Mouse (Mus musculus) left cerebral cortex, adult 2 months (tissue): ENCODE results near the gene Rilpl1. TPM values are rescaled to one million over a fixed set of nuclear protein-coding genes. Genes with fewer than 3 reads are reported as not detected.
A peak's percentile ranks its signal among the peaks of the same experiment; 100 is the strongest.

Experiments used
- DNase-seq, 2 experiments: peaks; one replicate each; pipeline ENCODE4 v3.0.0; 2021 to 2022; ENCODE audit warnings: low spot score in 2 of 2, mixed read lengths in 1 of 2; ENCODE audit errors: extremely low spot score in 1 of 2
- H3K27ac ChIP-seq: fragments of 200-600 bp; 2 replicates; pipeline ENCODE4 v1.8.1; 2022
- H3K4me3 ChIP-seq: fragments of 200-600 bp; 2 replicates; pipeline ENCODE4 v1.8.1; 2022
- CTCF ChIP-seq: fragments of 200-600 bp; IDR thresholded peaks from 2 replicates; pipeline ENCODE4 v1.8.1; 2022; ENCODE audit warnings: antibody characterized with exemption, mild to moderate bottlenecking, moderate library complexity
- intact Hi-C: fragments of 180-260 bp; cut with DNase I; formaldehyde crosslinking; loops from one replicate; pipeline ENCODE4 v1.15.1; 2025
- total RNA-seq, 2 experiments: library from RNA; stranded (reverse); gene quantifications; 2 replicates each; pipeline ENCODE4 v1.2.3; 2021

Rilpl1 gene
- total RNA-seq, 2 experiments from 2014 or later = 84.6 to 84.8 TPM

GRCm38 (mm10) chr5:124445621-124446293 is 85.4 kb downstream of the Rilpl1 start:
- intact Hi-C loops = loop anchor here (5.0 kb wide), 1 partner anchor 37 kb away; the partner anchor contains the start of gene Snrnp35
- no peak for DNase-seq
- H3K4me3 ChIP-seq = peak overlapping the region; percentile 75
- H3K27ac ChIP-seq = peak overlapping the region; percentile 76
- TF ChIP-seq CTCF = no peak

GRCm38 (mm10) chr5:124444661-124445561 is 86.3 kb downstream of the Rilpl1 start:
- Histone ChIP-seq H3K4me3 (peak overlapping the region; percentile 74), H3K27ac (peak overlapping the region; percentile 93)
- peak; percentile 82 for DNase-seq
- intact Hi-C loops = loop anchor here (5.0 kb wide), 1 partner anchor 37 kb away; the partner anchor contains the start of gene Snrnp35
- TF ChIP-seq CTCF = no peak

- no peak for DNase-seq
- Histone ChIP-seq H3K4me3 (no peak overlapping the region), H3K27ac (peak overlapping the region; percentile 93; the same call in 1 of the 2 replicates)
- intact Hi-C loops = no loop called here
- no peak for TF ChIP-seq CTCF
Measured at GRCm38 (mm10) chr5:124444208-124444607, 87.0 kb downstream of the Rilpl1 start.

Other genes with a start within 250 kb of the Rilpl1 start
- 10 to 100 TPM; 20.9 to 23.1 TPM for gene Mphosph9, start 203.4 kb downstream of the Rilpl1 start, total RNA-seq
- gene 2810006K23Rik, start 203.3 kb downstream of the Rilpl1 start, total RNA-seq = 10 to 100 TPM; 13.2 to 13.6 TPM
- 100 to 1,000 TPM; 163 to 170 TPM for gene Cdk2ap1, start 168.3 kb downstream of the Rilpl1 start, total RNA-seq
- gene Sbno1, start 105.4 kb downstream of the Rilpl1 start, total RNA-seq = 100 to 1,000 TPM; 180 to 185 TPM
- 10 to 100 TPM; 60.9 to 74.6 TPM for gene Kmt5a, start 91.5 kb downstream of the Rilpl1 start, total RNA-seq
- gene Rilpl2, start 53.0 kb downstream of the Rilpl1 start, total RNA-seq = 10 to 100 TPM; 17.9 to 21.0 TPM
- 10 to 100 TPM; 19.9 to 20.8 TPM for gene Snrnp35, start 48.3 kb downstream of the Rilpl1 start, total RNA-seq
- 10 to 100 TPM; 95.4 to 98.9 TPM for gene Tmed2, start 9.3 kb upstream of the Rilpl1 start, total RNA-seq
- 10 to 100 TPM; 25.8 to 28.3 TPM for gene Ddx55, start 21.5 kb upstream of the Rilpl1 start, total RNA-seq
- 10 to 100 TPM; 35.1 to 37.7 TPM for gene Eif2b1, start 47.7 kb upstream of the Rilpl1 start, total RNA-seq
- gene Gtf2h3, start 47.7 kb upstream of the Rilpl1 start, total RNA-seq = 10 to 100 TPM; 26.6 to 28.6 TPM
- 10 to 100 TPM; 59.2 to 71.4 TPM for gene Atp6v0a2, start 97.2 kb upstream of the Rilpl1 start, total RNA-seq
- gene Dnah10, start 193.7 kb upstream of the Rilpl1 start, total RNA-seq = under 1 TPM; 0.36 to 0.47 TPM